Mouse (Mus musculus) CH12F3 (cell line): Measurements from ENCODE around the gene Fzd9.

Experiments
- in situ Hi-C: fragments of 300-500 bp; cut with MboI; formaldehyde crosslinking; loops from 2 replicates; pipeline ENCODE4 v1.14.3; 2020; ENCODE audit warnings: low sequenced_read_pairs

The Fzd9 gene

DNA sequence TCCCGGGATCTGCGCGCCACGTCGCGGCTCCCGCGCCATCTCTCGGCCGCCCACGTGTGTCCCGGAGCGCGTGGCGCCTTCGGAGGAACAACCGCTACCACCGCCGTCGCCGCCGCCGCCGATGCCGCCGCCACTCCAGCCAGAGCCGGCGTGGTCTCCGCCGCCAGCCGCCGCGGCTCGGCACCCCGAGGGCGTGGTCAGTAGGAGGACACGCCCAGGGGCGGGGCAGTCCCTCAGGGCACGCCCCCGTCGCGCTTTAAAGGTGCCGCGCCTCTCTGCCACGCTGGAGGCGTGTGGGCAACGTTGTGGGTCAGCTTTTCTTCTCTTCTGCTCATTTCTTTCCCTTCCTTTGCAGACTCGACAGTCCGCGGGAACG is at the start of gene Fzd9:
TSS of gene Fzd9 (minus strand) at position 152 of the 376 bp plus-strand sequence.
- in situ Hi-C loops = no loop called here

DNA sequence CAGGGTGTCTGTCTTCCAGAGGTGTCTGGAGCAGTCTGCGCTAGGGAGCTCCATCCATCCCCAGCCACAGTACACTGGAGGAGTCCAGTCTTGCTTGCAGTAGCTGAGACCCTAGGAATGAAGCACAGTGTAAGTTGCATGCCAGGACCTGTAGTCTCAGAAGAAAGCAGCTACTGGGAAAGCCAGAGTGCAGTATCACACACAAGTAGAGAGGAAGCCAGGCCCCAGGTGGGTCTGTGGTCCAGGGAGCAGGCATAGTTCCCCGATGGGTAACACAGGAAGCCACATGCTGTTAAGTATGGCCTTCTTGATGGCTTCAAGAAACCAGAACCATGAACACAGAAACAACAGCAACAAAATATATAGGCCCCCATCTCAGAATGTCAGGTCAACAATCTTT is 41.0 kb upstream of the Fzd9 start:
- in situ Hi-C loops = no loop called here

DNA sequence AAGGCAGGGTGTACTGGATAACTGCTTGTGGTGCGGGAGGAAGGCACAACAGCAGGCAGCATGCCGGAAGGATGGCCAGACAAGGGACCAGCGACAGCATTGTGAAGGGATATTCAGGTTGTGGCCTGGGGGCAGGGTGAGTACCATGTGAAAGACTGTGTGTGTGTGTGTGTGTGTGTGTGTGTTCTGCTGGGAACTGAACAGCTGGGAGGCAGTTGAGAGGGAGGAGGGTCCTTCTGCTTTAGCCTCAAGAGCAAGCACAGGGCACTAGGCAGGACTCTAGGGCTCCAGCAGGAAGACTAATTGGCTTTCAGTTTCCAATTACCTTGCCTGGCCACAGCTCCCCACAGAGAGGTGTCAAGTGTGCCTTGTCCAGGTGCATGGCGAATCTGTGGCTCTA is 40.2 kb upstream of the Fzd9 start:
- in situ Hi-C loops = no loop called here

DNA sequence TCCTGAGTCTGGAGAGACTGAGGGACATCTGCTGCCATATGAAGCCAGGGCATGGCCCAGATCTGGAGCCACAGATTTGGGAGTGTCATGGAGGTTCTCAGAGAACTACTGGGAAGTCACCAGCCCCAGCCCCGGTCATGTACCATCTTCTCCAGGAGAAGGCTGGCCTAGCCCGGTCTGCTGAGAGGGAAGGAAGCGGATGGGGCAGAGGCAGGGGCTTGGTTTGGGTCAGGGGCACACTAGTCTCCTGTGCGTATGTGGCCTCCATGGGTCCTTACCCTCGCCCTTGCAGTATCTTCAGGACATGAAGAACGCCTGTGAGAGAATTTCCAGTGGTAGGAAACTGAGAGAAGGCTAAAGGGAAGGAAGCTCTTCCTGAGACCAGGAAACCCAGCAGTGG is 39.7 kb upstream of the Fzd9 start:
- in situ Hi-C loops = no loop called here

DNA sequence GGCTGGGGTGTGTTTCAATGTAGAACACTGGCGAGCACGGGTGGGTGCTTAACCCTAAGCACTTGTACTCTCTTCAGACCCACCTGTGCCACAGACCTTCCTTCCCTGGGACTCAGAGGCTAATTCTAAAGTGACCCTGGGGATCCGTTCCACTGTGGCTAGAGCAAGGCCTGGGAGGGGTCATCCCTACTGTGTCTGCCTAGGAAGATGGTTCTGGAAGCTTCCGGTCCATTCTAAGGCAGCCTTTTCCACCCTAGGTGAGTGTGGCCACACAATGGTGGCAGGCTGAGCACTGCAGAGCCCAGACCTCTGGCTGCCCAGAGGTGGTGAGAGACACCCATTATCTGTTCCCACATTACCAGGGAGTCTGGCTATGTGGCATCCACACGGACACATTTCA is 35.9 kb upstream of the Fzd9 start:
- in situ Hi-C loops = loop anchor here (10.0 kb wide), 1 partner anchor 52 kb away; no protein-coding TSS in a partner anchor

DNA sequence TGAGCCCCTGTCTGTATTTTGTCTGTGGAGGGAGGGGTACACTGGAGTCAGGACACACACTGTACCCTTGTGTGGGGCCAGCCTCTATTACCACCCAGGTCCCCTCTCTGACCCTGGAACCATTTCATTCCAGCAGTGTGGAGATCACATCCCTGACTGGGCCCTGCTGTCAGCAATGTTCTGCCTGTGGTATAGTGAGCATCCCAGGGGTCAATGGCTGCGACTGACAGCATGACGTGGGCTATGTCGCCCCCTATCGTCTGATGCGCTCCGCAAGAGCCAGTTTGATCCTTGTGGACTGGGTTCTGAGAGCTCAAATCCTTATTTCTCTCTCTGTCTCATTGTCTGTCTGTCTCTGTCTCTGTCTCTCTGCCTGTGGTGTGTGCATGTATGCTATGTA is 35.2 kb upstream of the Fzd9 start:
- in situ Hi-C loops = loop anchor here (10.0 kb wide), 1 partner anchor 51 kb away; no protein-coding TSS in a partner anchor

DNA sequence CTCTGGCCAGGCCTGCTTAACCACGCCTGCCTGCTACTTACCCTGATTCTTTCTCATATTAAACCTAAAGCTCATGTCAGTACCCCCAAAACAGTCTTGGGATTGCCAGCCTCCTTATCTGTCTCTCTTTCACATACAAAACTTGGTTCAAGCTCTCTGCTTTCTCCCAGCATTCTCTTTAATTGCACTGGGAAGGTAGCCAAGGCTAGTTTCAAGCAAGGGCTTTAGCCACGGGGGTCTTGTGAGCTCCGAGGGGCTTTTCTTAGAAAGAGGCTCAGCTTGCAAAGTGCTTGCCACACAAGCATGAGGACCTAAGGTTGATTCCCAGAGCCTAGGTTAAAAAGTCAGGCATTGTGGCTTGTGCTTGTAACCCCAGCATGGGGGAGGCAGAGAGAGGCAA is 34.2 kb upstream of the Fzd9 start:
- in situ Hi-C loops = loop anchor here (10.0 kb wide), 1 partner anchor 50 kb away; no protein-coding TSS in a partner anchor

DNA sequence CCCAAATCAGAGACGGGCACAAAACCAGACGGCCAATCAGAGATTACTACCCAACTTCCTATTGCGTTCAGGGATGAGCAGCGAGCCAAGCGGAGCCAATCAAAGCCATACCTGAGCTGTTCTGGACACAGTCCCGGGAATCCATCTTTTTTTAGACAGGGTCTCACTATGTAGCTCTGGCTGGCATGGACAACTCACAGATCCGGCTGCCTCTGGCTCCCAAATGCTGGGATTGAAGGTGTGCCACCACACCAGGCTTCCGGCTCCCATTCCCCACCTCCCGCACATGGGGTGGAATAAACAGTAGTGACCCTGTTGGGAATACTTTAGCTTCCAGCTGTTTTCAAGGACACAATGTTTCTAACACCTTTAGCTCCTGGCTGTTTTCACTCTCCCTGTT is 29.2 kb upstream of the Fzd9 start:
- in situ Hi-C loops = loop anchor here (10.0 kb wide), 1 partner anchor 45 kb away; no protein-coding TSS in a partner anchor

DNA sequence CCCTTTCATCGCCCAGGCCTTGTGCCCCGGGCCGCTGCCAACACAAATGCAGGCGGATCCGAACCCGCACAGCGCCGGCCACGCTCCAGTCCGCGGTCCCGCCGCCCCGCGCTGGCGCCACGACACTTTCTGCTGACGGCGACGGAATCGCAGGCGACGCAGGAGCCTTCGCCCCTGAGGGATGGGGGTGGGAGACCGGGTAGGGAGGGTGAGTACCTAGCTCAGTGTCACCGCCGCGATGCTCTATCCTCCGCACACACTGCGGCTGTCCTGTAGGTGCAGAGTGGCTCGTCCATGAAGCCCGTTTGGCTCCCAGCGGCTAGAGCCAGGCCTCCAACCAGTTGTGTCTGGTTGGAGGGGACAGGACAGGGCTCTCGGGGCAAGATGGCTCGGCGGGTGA is 25.6 kb upstream of the Fzd9 start:
- in situ Hi-C loops = no loop called here

DNA sequence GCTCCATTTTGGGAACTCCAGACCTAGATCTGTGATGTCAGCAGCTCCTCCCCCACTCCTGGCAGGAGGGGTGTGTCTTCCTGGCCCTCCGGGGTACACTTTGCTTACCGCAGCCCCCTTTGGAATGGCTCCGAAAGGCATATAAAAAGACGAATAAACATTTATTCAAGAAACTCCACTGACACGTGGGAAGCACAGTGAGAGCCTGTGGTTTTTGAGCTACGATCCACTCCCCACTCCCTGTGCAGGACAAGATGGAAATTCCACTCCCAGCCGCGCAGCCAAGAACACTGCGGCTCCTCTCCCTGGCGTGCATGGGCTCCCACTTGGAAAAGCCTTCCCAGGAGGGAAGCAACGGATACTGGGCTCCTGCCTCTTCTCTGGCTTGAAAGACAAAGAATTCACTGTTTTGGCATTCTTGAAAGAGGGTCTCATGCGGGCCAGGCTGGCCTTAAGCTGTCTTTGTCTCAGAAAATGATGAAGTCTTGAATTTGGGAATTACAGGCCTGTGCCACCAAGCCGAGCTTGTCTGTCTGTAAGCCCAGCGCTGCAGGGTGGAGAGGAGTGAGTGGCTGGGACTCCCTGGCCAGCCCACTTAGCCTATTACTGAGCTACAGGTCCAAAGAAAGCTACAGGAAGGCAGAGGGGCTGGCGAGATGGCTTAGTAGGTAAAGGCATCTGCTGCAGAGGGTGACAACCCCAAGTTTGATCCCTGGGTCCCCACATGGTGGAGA is 23.8 kb upstream of the Fzd9 start:
- in situ Hi-C loops = no loop called here

DNA sequence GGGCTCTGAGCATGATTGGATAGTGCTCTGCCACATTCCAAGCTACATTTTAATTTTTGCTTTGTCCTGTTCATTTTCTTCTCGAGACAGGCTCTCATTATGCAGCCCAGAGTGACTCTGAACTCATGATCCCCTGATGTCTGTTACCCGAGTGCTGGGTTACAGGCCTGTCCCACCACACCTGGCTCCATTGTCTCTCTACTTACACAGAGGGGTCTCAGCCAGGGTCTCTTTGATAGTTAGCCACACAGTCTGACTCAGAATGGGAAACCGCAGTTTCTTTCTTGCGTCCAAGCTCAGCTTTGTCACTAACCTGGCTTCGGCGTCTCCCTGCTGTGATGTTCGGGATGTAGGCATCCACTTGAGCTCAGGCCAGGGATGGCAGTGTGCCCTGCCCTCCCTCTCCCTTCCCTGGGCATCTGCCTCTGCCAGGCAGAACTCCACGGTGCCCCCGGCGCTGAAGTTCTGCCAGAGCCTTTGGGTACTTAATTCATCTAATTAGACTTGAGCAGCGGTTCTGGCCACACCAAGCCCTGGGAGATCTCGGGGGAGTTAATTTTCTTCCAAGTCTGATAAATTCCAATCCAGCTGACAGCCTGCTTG is 20.6 kb upstream of the Fzd9 start:
- in situ Hi-C loops = no loop called here

DNA sequence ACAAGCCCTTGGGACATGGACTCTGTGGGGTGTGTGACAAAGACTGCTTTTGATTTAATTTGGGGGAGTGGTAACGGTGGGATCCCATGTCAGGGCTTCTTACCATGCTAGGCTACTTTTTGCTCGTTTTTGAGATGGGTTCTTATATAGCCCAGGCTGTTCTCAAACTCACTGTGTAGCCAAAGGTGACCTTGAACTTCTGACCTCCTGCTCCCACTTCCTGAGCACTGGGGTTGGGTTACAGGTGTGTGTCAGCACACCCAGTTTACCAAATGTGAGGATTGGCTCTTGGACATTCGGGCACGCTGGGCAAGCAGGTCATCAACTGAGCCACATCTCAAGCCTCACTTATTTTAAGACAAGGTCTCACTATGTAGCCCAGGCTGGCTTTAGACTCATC is 19.3 kb upstream of the Fzd9 start:
- in situ Hi-C loops = no loop called here

DNA sequence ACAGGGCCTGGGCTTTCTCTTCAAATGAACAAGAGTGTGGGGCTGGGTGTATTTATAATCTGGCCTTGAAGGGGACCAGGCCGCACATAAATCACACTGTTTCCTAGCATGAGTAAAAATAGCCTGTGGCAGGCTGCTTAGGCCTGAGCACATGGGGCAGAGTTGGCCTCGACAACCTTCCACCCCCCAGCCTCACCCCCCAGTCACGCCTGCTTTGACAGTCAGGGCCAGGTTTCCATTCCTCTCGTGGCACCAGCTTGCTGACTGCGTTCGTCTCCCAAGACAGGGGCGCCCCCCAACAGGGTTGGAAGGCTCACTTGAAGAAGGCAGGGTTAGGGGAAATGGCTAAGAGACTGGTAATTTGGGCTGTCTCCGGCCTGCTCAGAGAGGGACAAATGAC is 18.4 kb upstream of the Fzd9 start:
- in situ Hi-C loops = no loop called here

DNA sequence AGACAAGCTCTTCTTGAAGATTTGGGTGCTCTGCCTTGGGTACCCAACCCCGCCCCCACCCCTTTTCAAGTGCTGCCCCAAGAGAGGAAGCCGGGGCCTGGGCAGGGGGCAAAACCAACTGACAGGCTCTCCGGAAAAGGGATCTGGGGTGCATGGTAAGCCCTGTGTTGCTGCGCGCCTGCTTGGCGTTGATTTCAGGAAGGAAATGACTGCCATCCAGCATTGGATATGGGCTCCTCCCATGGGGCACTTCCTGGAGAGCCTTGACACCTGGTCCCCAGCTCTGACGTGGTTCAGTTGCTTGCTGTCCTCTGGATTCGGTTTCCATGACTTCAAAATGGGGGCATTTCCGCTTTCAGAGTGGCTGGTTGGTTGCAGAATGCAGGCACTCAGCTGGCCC is 13.5 kb upstream of the Fzd9 start:
- in situ Hi-C loops = no loop called here

DNA sequence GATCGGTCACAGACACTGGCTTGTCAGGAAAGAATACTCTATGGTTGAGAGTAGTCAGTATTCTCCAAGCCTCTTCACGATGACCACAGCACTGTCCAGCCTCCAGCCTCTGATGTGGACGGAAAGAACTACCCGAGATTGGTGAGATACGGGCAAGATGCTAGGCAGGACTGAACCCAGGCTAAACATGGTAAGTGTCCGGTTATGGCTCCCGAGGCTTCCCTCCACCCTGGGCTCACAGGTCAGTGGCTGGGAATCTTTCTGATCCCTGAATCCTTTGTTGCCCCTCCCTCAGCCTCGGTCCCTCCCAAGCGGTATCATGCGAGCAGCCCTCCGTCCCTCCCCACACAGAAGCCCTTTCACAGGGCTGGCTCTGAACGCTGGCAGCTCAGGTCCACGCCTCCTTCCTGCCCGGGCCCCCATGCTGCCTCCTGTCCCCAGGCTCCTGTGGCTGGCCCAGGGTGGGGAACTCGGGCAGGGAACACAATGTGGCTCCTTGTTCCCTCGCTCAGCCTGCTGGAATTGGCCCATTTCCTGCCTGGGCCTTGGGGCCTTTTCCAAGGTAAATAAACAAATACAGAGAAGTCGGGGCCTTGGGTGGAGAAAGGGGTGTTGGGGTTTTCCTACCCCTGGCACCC is 13.0 kb upstream of the Fzd9 start:
- in situ Hi-C loops = no loop called here

DNA sequence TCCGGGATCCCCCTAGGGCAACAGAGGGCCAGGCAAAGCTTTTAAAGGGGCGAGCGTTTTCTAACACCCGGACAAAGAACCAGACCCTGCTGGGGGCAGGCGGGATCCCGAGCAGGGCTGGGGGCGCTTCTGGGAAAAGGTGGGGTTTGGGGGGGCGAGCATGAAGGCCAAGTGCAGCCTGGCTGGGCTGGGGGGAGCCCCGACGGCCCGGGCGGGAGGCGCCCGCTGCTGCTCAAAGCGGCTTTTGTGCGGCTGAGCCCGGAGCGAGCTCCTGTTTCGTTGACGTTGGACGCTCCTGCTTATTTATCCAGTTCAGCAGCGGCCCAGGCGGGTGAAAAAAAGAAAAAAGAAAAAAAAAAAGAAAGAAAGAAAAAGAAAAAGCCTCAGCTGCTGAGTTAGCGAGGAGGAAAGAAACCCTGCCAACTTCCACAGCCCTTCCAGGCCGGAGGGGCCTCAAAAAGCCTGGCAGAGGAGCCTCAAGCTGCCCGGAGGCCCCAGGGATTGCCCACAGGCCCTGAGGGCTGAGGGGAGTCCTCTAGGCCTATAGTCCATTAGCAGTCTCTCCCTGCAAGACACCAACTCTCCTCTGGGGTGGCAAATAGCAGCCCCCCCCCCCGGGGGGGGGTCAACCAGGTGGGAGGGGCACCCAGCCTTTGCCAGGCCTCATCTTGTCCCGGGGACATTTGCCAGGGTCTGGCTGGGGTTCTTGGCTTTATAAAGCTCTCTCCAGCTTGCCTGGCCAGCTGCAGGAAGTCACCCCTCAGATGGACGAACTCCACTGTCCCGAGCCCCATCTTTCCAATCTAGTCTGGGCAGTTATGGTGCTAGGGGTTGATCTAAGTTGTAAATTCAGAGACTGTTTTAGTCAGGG is 7.5 kb upstream of the Fzd9 start:
- in situ Hi-C loops = no loop called here

DNA sequence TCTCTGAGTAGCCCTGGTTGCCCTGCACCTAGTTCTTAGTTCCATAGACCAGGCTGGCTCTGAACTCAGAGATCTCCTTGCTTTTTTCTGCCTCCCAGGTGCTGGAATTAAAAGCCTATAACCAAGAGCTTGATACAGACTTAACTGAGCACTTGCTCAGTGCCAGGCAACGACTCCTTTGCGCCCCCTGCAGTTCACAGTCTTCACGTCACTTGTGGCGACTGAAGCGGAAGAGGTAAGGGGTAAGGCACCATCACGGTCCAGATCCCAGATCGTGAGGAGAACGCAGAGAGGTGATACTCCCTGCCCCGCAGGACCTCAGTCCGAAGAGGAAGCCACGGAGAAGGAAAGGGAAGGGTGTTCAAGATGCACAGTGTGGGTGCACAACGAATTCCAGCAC is 6.5 kb upstream of the Fzd9 start:
- in situ Hi-C loops = no loop called here

DNA sequence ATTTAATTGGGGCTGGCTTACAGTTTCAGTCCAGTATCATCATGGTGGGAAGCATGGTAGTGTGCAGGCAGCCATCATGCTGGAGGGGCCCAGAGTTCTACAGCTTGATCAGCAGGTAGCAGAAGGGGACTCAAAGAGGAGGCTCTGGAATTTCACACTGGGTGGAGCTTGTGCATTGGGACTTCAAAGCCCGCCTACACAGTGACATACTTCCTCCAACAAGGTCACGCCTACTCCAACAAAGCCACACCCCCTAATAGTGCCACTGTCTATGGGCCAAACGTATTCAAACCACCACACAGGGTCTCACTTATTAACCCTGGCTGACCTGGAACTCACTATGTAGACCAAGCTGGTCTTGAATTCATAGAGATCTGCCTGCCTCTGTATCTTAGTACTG is 5.1 kb upstream of the Fzd9 start:
- in situ Hi-C loops = no loop called here

DNA sequence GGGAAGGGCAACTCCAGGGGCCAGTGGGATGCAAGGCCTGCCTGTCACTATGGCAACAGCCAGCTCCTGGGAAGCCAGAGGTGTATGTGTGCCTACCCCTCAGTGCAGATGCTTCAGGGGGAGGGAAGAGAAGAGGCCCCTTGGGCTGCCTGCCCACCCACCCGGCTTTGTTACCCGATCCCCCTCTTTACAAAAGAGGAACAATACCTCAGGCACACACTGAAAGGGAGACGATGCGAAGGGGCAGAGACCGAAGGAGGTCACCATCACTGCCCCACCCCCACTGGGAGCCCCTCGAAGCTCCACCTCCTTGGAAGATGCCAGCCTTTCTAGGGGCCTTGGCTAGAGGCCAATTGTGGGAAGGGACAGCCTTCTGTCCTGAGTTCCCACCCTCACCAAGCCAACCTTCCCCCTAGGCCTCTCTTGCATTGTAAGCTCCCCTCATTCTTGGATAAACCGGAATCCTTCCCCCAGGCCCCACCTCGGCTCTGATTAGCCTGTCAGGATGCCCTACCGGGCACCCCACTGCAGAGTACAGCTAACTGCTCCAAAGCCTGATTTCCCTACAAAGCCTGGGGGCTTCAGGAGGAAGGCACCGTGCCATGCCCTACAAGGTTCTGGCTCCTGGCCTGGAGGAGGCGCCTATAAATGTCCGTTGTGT is 2.8 kb upstream of the Fzd9 start:
- in situ Hi-C loops = no loop called here

DNA sequence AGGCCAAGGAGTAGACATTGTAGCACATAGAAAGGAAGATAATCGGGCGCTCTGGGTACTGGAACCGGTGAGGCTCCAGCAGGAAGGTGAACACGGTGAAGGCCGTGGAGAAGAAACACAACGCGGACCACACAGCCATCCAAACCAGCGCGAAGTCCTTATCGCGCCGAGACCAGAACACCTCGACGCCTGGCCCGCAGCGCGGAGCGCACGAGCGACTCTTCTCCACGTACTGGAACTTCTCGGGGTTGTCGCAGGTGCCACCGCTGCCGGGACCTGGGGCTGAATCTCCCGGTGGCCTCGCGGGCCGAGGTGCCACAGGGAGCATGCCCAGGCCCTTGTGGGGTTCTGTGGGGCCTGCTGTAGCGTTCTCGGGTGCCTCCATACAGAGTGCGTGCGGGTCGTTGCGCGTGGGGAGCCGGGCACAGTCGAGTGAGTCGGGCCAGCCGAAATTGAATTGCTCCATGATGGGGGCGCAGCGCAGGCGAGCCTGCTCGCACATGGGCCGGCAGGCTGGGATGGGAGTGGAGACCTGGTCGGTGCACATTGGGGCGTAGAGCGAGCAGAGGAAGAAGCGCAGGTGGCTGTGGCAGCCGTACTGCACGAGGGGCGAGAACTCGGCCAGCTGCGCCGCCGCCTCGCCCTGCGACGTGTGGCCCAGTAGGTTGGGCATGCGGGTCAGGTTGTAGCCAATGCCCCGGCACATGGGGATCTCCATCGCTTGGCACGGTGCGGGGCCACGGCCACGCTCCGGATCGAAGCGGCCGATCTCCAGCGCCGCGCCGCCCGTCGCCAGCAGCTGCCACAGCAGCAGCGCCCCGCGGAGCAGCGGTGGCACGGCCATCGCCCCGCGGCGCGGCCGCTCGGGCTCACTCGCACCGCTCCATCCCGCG is 598 bp downstream of the Fzd9 start:
- in situ Hi-C loops = no loop called here
